Mouse (Mus musculus): ENCODE data around the gene Catsper2.

- TF ChIP-seq POLR2A (IDR thresholded peaks at IDR 0.05; ENCODE audit: insufficient read depth, low read depth, low read length): no peak
- no peak for TF ChIP-seq EP300 (IDR thresholded peaks at IDR 0.05; ENCODE audit: insufficient read depth, low read depth, low read length)
Measured at GRCm38 (mm10) chr2:121442259-121443067, 28.9 kb upstream of the Catsper2 start.
